Mouse (Mus musculus) kidney, embryonic 16.5 days (tissue): Measurements from ENCODE around the gene Rita1. TPM values are rescaled to one million over a fixed set of nuclear protein-coding genes. Genes with fewer than 3 reads are reported as not detected.

Source experiments
- ATAC-seq: fragments of 200-750 bp; cut with Nextera tagmentation; 2 replicates; pipeline ENCODE4 v1.8.0; 2017; ENCODE audit warnings: moderate TSS enrichment; ENCODE audit not compliant: low FRiP score, low TSS enrichment
- H3K27ac ChIP-seq: fragments of 300-500 bp; sonication (generic); 2 replicates; pipeline ENCODE4 v1.5.1; 2014; ENCODE audit warnings: low read length
- H3K27me3 ChIP-seq: fragments of 300-500 bp; sonication (generic); 2 replicates; pipeline ENCODE4 v1.6.1; 2014; ENCODE audit warnings: low read length, control low read depth, mixed read lengths; ENCODE audit not compliant: insufficient read depth
- H3K36me3 ChIP-seq: fragments of 300-500 bp; sonication (generic); 2 replicates; pipeline ENCODE4 v1.6.1; 2014; ENCODE audit warnings: low read length, control low read depth, mixed read lengths; ENCODE audit not compliant: insufficient read depth
- H3K4me1 ChIP-seq: fragments of 300-500 bp; sonication (generic); 2 replicates; pipeline ENCODE4 v1.6.1; 2014; ENCODE audit warnings: low read length, control low read depth, mixed read lengths; ENCODE audit not compliant: insufficient read depth
- H3K4me2 ChIP-seq: fragments of 300-500 bp; sonication (generic); replicated peaks from 2 replicates; pipeline ENCODE4 v1.6.1; 2014; ENCODE audit warnings: low read depth, low read length
- H3K4me3 ChIP-seq: fragments of 300-500 bp; sonication (generic); 2 replicates; pipeline ENCODE4 v1.5.1; 2014; ENCODE audit warnings: mild to moderate bottlenecking, low read length
- H3K9ac ChIP-seq: fragments of 300-500 bp; sonication (generic); replicated peaks from 2 replicates; pipeline ENCODE4 v1.6.1; 2014; ENCODE audit warnings: low read length
- H3K9me3 ChIP-seq: fragments of 300-500 bp; sonication (generic); 2 replicates; pipeline ENCODE4 v1.6.1; 2016; ENCODE audit warnings: low read length, control low read depth
- WGBS: fragments of 180-500 bp; shearing (Covaris S2); extraction: QIAGEN DNeasy Blood & Tissue Kit; methylation state at CpG from one replicate; pipeline ENCODE4 v1.1.7; 2014; 5-methylcytosine and 5-hydroxymethylcytosine counted together
- polyA plus RNA-seq: library from polyadenylated mRNA; unstranded; fragments of >200 nt; fragmentation: Nextera tagmentation; extraction: Ambion mirVana; gene quantifications from 2 replicates; pipeline ENCODE4 v1.2.1, GENCODE M21; 2015

Rita1 gene
- polyA plus RNA-seq, 1 experiment from 2014 or later, result 18.0 TPM

GRCm38 (mm10) chr5:120560129-120560615, 52.2 kb downstream of the Rita1 start:
- Histone ChIP-seq H3K4me1 (peaks cover 69% of the 10 kb centered on the region), H3K36me3 (peaks cover 22% of the 10 kb centered on the region), H3K27ac (peak overlapping the region; percentile 92), H3K9me3 (no peaks in the 10 kb centered on the region), H3K4me2 (peak overlapping the region; percentile 33), H3K9ac (peak overlapping the region; percentile 22; the same call in 1 of the 2 replicates), H3K27me3 (no peaks in the 10 kb centered on the region), H3K4me3 (peak overlapping the region; percentile 17)
- no peak for ATAC-seq
- 27% methylated on average over 8 of the region's 9 CpGs for WGBS

GRCm38 (mm10) chr5:120558762-120559161, 53.6 kb downstream of the Rita1 start:
- no peak overlapping the region for H3K27ac ChIP-seq
- H3K4me2 ChIP-seq, result peak overlapping the region; percentile 33
- H3K9me3 ChIP-seq, result no peaks in the 10 kb centered on the region
- no peaks in the 10 kb centered on the region for H3K27me3 ChIP-seq
- peaks cover 57% of the 10 kb centered on the region for H3K4me1 ChIP-seq
- peaks cover 33% of the 10 kb centered on the region for H3K36me3 ChIP-seq
- 67% methylated on average over 14 of the region's 14 CpGs for WGBS
- ATAC-seq, result no peak
- no peak overlapping the region for H3K9ac ChIP-seq
- no peak overlapping the region for H3K4me3 ChIP-seq

- no peak overlapping the region for H3K4me2 ChIP-seq
- no peak overlapping the region for H3K9ac ChIP-seq
- peaks cover 40% of the 10 kb centered on the region for H3K36me3 ChIP-seq
- no peaks in the 10 kb centered on the region for H3K9me3 ChIP-seq
- ATAC-seq, result no peak
- peaks cover 50% of the 10 kb centered on the region for H3K4me1 ChIP-seq
- no peak overlapping the region for H3K4me3 ChIP-seq
- no peak overlapping the region for H3K27ac ChIP-seq
- H3K27me3 ChIP-seq, result no peaks in the 10 kb centered on the region
- 57% methylated on average over 8 of the region's 8 CpGs for WGBS
Measured at GRCm38 (mm10) chr5:120558041-120558440, 54.3 kb downstream of the Rita1 start.

- H3K9ac ChIP-seq, result no peak overlapping the region
- peaks cover 50% of the 10 kb centered on the region for H3K36me3 ChIP-seq
- no peak for ATAC-seq
- WGBS, result 64% methylated on average over 24 of the region's 24 CpGs
- no peak overlapping the region for H3K27ac ChIP-seq
- no peak overlapping the region for H3K4me2 ChIP-seq
- H3K27me3 ChIP-seq, result no peaks in the 10 kb centered on the region
- H3K4me1 ChIP-seq, result peaks cover 36% of the 10 kb centered on the region
- no peaks in the 10 kb centered on the region for H3K9me3 ChIP-seq
- no peak overlapping the region for H3K4me3 ChIP-seq
Measured at GRCm38 (mm10) chr5:120555871-120556270, 56.5 kb downstream of the Rita1 start.

- Histone ChIP-seq H3K4me2 (no peak overlapping the region), H3K4me1 (peaks cover 15% of the 10 kb centered on the region; the same call in 1 of the 2 replicates), H3K36me3 (peaks cover 41% of the 10 kb centered on the region), H3K27me3 (no peaks in the 10 kb centered on the region), H3K4me3 (no peak overlapping the region), H3K27ac (no peak overlapping the region), H3K9me3 (no peaks in the 10 kb centered on the region), H3K9ac (no peak overlapping the region)
- 99% methylated on average over 5 of the region's 5 CpGs for WGBS
- ATAC-seq, result no peak
Measured at GRCm38 (mm10) chr5:120550673-120551072, 61.7 kb downstream of the Rita1 start.

GRCm38 (mm10) chr5:120550137-120550536, 62.3 kb downstream of the Rita1 start:
- no peak overlapping the region for H3K4me2 ChIP-seq
- H3K9ac ChIP-seq, result 0 out of 2 replicates have a peak overlapping the region, but pooled peaks have one; percentile 15
- peaks cover 38% of the 10 kb centered on the region for H3K36me3 ChIP-seq
- peak overlapping the region; percentile 33; the same call in 1 of the 2 replicates for H3K27ac ChIP-seq
- no peaks in the 10 kb centered on the region for H3K9me3 ChIP-seq
- peaks cover 15% of the 10 kb centered on the region; the same call in 1 of the 2 replicates for H3K4me1 ChIP-seq
- H3K27me3 ChIP-seq, result no peaks in the 10 kb centered on the region
- no peak overlapping the region for H3K4me3 ChIP-seq
- 69% methylated on average over 5 of the region's 5 CpGs for WGBS
- no peak for ATAC-seq

GRCm38 (mm10) chr5:120548236-120548850, 64.0 kb downstream of the Rita1 start:
- Histone ChIP-seq H3K36me3 (peaks cover 35% of the 10 kb centered on the region), H3K4me1 (peaks cover 15% of the 10 kb centered on the region; the same call in 1 of the 2 replicates), H3K27ac (no peak overlapping the region), H3K9ac (no peak overlapping the region), H3K27me3 (no peaks in the 10 kb centered on the region), H3K9me3 (no peaks in the 10 kb centered on the region), H3K4me2 (no peak overlapping the region), H3K4me3 (no peak overlapping the region)
- whole genome bisulfite sequencing, result 47% methylated on average over 11 of the region's 11 CpGs
- ATAC-seq, result no peak

Other genes with a start within 250 kb of the Rita1 start
- not detected in 2 replicates for gene Lhx5, start 180.9 kb downstream of the Rita1 start, polyA plus RNA-seq
- 13.3 and 15.3 TPM in 2 replicates for gene Sdsl, start 139.8 kb downstream of the Rita1 start, polyA plus RNA-seq
- not detected in 2 replicates for gene Sds, start 136.1 kb downstream of the Rita1 start, polyA plus RNA-seq
- gene Plbd2, start 109.0 kb downstream of the Rita1 start, polyA plus RNA-seq, result 54.9 and 57.3 TPM in 2 replicates
- 10.1 and 14.2 TPM in 2 replicates for gene Slc8b1, start 101.4 kb downstream of the Rita1 start, polyA plus RNA-seq
- 30.6 and 34.1 TPM in 2 replicates for gene Tpcn1, start 23.9 kb downstream of the Rita1 start, polyA plus RNA-seq
- 1.5 TPM in 2 replicates for gene Iqcd, start 23.6 kb downstream of the Rita1 start, polyA plus RNA-seq
- gene Ddx54, start 150 bp upstream of the Rita1 start, polyA plus RNA-seq, result 53.7 and 54.8 TPM in 2 replicates
- gene Cfap73, start 21.6 kb upstream of the Rita1 start, polyA plus RNA-seq, result not detected in 2 replicates
- 0.66 and 0.70 TPM in 2 replicates for gene Rasal1, start 36.2 kb upstream of the Rita1 start, polyA plus RNA-seq
- 5.4 and 7.9 TPM in 2 replicates for gene Dtx1, start 99.3 kb upstream of the Rita1 start, polyA plus RNA-seq
- gene Oas2, start 137.3 kb upstream of the Rita1 start, polyA plus RNA-seq, result 0.44 and 0.51 TPM in 2 replicates
- 0.09 and 0.11 TPM in 2 replicates for gene Oas3, start 165.1 kb upstream of the Rita1 start, polyA plus RNA-seq
- gene Oas1e, start 182.9 kb upstream of the Rita1 start, polyA plus RNA-seq, result not detected in 2 replicates
- gene Oas1c, start 199.9 kb upstream of the Rita1 start, polyA plus RNA-seq, result 0.32 and 0.44 TPM in 2 replicates
- gene Oas1f, start 234.8 kb upstream of the Rita1 start, polyA plus RNA-seq, result 0.21 TPM in 1 of 2 replicates, not detected in the other
- gene Oas1h, start 248.8 kb upstream of the Rita1 start, polyA plus RNA-seq, result not detected in 2 replicates